Mouse (Mus musculus): ENCODE measurements around the gene Eif2ak1.

- TF ChIP-seq CTCF (IDR thresholded peaks at IDR 0.05; ENCODE audit: control insufficient read depth, insufficient read depth, insufficient read length) (no peak), USF1 (IDR thresholded peaks at IDR 0.05; ENCODE audit: low read depth) (no peak)
Observed at GRCm38 (mm10) chr5:143927875-143928274, 110.3 kb downstream of the Eif2ak1 start, which contains the start of gene Gm42421.

All from C2C12 (cell line).